Mouse (Mus musculus) CD8-positive naive resting alpha-beta T cell, adult 2 months (primary cell): ENCODE results near the gene Ppfia3.
"Not testable (repeated sequence)": the region's sequence is repeated elsewhere in the genome, so short reads cannot be mapped to it uniquely, and the experiment has no call there.

Experiments
- DNase-seq, 2 experiments: peaks; one replicate each; pipeline ENCODE4 v3.0.0; 2022; ENCODE audit warnings: low read depth in 2 of 2, low spot score in 2 of 2

The Ppfia3 gene

GRCm38 (mm10) chr7:45395129-45395541, 28.3 kb upstream of the Ppfia3 start:
- no peak for DNase-seq

- DNase-seq: no peak
Observed at GRCm38 (mm10) chr7:45386077-45386476, 19.3 kb upstream of the Ppfia3 start.

GRCm38 (mm10) chr7:45376057-45376456, 9.2 kb upstream of the Ppfia3 start:
- no peak for DNase-seq

DNA sequence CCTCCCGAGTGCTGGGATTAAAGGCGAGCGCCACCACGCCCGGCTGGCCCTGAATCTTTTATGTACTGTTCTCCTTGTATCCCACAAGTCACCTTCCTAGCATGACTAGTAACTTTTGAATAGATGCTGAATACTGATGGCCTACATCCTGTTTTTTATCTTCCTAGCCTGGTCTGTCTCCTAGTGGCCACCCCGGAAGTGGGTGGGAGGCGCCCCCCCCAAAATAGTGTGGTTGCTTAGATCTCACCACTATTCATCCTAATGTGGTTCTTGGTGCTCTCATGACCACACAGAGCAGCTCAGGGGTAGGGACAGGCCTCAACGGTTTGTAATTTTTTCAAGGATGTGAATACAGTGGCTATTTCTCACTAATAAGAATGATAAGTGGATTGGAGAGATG, 7.8 kb upstream of the Ppfia3 start:
- DNase-seq: no peak

- no peak for DNase-seq
Observed at GRCm38 (mm10) chr7:45372371-45372770, 5.6 kb upstream of the Ppfia3 start.

DNA sequence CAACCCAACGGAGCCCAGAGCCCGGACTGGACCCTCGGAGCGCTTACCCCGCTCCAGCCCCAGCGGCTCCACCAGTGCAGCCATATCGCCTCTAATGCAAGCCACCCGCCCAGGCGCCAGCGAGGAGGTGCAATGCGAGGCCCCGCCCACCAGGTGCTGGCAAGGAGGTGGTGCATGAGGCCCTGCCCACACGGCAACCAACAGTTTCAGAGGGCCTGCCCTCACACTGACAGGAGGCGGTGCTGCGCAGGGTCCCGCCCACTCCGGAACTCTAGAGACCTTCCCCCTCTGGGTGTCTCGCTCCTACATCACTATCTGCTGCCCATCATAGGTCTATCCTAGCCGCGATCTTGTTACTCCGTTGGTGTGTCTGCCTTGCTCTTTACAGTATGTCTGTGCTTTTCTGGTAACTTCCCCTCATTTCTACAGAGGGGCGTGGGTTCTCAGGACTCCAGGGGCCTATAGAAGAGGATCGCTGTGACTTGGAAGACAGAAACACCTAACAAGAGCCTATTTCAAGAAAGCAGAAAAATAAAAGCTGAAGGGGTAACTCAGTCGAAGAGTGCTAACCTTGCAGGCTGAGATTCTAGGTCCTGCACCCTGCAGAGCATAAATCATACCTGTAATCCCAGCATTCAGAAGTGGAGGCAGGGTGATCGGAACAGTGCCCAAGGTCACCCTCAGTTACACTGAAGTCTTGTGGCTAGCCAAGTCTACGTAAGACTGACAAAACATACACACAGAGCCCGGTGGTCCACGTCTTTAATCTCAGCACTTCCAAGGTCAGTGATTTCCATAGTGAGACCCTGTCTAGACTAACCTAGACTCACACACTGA, 3.9 kb upstream of the Ppfia3 start, which contains the start of gene Lin7b:
Gene Lin7b, minus strand, starts transcription at position 109 of the 837 bp plus-strand sequence.
- peak; percentile 65 to 79 for DNase-seq

GRCm38 (mm10) chr7:45369836-45370474, 3.1 kb upstream of the Ppfia3 start:
- DNase-seq: no peak

GRCm38 (mm10) chr7:45369022-45369745, 2.4 kb upstream of the Ppfia3 start:
- DNase-seq: no peak

GRCm38 (mm10) chr7:45368178-45368577, 1.4 kb upstream of the Ppfia3 start:
- DNase-seq: no peak

GRCm38 (mm10) chr7:45367020-45367880, 431 bp upstream of the Ppfia3 start:
- peak; percentile 93 to 95 for DNase-seq

DNA sequence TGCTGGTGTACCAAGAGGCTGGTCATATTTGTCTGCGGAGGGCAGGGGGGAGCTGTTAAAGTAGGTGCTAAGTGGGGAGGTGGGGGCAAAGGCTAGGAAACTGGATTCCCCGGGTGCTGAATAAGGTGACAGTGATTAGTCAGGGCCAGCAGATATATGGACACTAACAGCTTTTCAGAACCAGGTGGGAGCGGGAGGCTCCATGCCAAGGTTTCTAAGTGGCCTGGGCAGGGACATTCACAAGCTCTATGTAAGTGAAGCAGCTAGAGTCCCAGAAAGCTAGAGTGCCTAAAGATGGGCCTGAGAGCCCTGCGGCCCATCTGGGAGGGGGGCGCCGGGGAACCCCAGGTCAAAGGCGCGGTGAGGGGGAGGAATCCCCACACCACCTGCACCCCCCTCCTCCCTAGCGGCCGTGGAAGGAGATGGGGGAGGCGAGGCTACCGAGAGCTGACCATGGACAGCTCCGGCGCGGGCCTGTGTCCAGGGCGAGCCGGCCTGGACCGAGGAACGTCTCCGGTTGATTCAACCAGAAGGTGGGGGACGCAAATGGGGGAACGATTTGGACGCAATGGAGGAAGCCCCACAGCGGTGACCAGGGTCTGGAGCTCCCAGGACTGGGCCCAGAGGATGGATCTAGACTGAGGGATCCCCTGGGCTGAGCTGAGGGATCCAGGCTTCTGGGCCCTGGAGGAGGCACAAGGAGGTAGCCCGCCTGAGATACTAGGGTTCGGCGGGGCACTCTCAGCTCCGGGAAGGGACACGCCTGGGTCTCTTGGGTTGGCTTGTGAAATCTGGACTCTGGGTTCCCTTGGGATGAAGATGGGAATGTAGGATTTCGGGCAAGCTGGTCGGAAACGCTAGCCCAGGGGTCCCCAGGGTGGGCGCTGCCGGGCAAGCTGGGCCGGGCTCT, 822 bp downstream of the Ppfia3 start:
- no peak for DNase-seq

DNA sequence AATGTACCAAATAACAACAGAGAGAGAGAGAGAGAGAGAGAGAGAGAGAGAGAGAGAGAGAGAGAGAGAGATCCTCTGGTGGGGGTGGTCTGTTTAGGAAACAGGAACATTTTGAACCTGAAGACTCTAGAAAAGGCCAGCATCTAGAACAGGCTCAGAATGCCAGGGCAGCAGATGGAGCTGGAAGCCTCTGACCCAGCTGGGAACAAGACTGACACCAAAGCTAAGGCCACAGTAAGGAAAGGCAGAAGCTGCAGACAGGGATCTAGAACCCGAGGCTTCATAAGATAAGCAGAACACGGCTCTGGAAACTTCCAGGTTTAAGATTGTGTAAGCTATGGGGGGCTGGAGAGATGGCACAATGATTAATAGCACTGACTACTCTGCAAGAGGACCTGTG, 2.8 kb downstream of the Ppfia3 start:
- no peak for DNase-seq

GRCm38 (mm10) chr7:45362801-45363200, 4.0 kb downstream of the Ppfia3 start:
- peak in 1 of 2 experiments; percentile 52 for DNase-seq

- peak; percentile 54 to 73 for DNase-seq
Observed at GRCm38 (mm10) chr7:45361243-45361804, 5.5 kb downstream of the Ppfia3 start.

DNA sequence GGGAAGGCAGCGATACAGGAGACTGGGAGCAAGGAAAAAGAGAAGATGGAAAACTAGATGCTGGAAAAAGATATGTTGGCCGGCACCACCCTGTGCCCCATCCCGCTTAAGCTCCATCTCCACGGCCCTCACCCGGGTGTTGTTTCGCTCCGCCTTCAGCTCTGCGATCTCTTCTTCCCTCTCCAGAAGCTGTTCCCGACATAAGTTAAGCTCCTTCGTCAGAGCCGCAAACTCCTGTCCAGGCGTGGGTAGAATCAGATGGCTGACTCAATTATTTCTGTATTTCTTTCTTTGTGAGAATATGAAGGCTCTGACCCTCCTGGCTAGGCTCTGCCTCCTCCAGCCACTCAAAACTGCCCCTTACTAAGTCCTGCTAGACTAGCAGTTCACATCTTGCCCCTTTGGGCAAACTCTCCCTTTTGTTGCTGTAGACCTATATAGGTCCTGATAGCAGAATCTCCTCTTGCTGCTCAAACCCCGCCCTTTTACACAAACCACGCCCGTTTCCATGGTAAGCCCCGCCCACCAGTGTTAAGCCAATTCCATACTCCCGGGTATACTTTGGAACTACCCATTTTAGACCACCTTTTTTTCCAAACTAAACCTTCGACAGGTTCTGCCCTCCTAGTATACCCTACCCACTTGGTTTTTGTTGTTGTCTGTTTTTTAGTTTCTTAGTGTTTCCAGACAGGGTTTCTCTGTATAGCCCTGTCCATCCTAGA, 6.3 kb downstream of the Ppfia3 start:
- DNase-seq: no peak

GRCm38 (mm10) chr7:45359081-45359480, 7.7 kb downstream of the Ppfia3 start:
- DNase-seq: not testable (repeated sequence)

DNA sequence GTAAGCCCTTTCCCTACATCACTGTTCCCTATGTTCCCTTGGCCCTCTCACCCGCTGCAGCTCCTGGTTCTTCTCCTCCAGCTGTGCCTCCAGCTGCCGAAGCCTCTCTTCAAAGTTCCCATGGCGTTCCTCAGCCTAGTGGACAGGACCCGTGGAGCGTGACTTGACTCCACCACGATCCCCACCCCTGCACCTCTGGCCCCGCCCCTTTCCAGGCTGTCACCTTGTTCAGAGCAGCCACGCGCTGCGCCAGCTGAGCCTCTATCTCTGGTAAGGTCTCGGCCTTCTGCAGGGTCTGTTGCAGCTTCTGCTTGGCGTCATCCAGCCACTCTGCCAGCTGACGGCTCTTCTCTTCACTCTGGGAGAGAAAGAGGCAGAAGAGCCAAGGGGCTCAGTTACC, 10.7 kb downstream of the Ppfia3 start:
- no peak for DNase-seq

- no peak for DNase-seq
Observed at GRCm38 (mm10) chr7:45355318-45356020, 11.3 kb downstream of the Ppfia3 start.
